Mouse (Mus musculus) T-cell, adult 66 days (primary cell): ENCODE results near the gene Siah2. TPM values are rescaled to one million over a fixed set of nuclear protein-coding genes. Genes with fewer than 3 reads are reported as not detected.

Experiments
- total RNA-seq, 2 experiments: library from RNA; stranded (reverse); gene quantifications; 3 replicates in 1 of 2; 4 replicates in 1 of 2; pipeline ENCODE4 v1.2.4; 2023

The Siah2 gene
- 10 to 100 TPM; 59.7 to 66.5 TPM for total RNA-seq

DNA sequence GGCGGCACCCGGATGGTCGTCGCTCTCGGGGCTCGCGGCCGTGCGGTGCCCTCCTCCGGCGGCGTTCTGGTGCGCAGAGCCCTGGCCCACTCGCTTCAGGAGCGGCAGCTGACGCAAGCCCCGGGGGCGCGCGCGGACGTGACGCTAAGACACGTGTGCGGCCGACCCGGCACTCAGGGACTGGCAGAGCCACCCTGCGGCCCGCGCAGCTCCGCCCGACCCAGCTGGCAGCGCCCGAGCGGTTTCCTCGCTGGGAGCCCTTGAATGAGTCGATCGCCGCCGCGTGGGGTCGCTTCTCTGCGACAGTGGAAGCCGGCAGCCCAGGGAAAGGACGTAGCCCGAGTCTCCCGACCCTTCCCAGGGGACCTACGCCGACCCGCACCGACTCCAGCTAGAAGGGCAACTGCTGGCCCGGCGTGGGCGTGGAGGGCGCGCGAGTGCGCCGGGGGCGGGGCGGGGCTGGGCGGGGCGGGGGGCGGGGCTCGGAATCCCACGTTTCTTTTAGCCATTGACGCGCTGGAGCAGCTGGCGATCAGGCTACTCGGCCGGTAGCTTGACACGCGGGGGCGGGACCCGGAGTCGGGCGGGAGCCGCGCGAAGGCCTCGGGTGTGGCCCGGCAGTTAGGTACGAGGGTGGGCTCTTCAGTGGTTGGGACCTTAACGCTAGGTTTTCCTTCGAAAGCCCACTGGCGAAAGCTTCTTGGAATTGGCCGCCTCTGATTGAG lies at the start of gene Siah2:
Gene Siah2, minus strand, starts transcription at position 404 of the 725 bp plus-strand sequence.

DNA sequence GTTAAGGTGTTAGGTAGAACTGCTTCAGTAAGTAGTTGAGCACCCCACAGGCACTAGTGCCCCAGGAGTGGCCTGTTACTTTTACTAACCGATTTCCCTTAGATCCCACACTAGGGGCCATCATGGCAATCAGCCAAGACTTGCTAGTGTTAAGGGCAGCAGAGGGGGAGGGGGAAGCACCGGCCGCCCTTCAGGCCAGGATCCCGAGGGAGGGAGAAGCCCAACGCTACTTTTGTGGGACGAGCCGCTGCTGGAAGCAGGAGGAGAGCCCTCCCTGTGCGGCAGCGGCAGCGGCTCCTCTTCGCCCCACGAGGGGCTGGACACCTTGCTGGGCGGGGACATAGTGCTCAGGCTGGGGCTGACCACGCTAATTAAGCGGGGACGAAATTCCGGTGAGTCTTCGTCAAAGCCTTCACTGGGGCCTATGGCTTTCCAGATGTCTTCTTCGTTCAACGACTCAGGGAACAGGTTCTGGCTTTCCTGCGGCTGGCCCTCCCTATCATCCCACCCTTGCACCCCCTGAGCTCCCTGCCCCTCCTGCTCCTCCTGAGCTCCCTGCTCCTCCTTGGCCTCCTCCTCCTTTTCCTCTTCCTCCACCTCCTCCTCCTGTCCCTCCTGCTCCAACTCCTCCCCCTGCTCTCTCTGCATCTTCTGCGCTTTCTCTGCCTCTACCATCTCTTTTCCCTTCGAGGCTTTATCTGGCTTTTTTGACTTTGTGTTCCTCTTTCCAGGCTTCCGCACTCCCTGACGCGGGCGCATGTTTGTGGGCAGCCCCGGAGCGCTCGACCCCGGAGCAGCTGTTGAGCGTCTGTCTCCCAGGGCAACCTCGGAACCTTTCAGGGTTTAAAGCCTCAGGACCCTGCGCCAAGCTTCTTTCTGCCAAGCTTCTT lies 55.5 kb downstream of the Siah2 start, which contains the start of gene Erich6:
Gene Erich6, minus strand, starts transcription at position 802 of the 890 bp plus-strand sequence.

Other genes with a start within 250 kb of the Siah2 start
- 10 to 100 TPM; 67.4 to 69.8 TPM for gene Eif2a, start 166.6 kb downstream of the Siah2 start, total RNA-seq
- gene Serp1, start 166.5 kb downstream of the Siah2 start, total RNA-seq: 10 to 100 TPM; 50.8 to 52.0 TPM
- gene Selenot, start 115.8 kb downstream of the Siah2 start, total RNA-seq: 100 to 1,000 TPM; 127 to 128 TPM
- gene Erich6, start 55.2 kb downstream of the Siah2 start, total RNA-seq: not detected
- not detected for gene Mindy4b-ps, start 129.9 kb upstream of the Siah2 start, total RNA-seq
- gene Clrn1, start 192.9 kb upstream of the Siah2 start, total RNA-seq: not detected